23 mouse cellular contexts compared by ENCODE assay signal in the genomic region with DNA sequence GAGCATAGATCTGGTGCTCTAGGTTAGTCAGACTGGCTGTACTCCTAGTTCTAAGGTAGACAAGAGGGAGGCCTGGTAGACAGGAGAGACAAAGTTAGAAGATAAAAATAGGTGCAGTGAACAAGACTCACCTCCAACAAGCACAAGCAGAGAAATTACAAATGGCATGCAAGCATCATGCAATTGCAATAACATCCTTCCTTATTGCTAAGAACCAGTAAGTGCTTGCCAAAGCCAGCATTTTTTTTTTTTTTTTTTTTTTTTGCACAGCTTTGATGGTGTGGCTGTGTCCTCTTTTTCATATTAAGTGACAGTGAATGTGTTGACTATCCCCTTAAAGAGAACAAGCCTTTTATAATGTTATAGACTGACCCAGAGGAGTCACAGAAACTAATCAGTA.
"Had no signal": no experiment of that assay in that cellular context is flagged by ENCODE, and none has a peak within 500 bp of the region (broad histone marks: within the 10 kb centered on the region; RNA-seq: fewer than 3 reads in every experiment).

No protein-coding gene starts in this region.

- ATAC-seq: forebrain, postnatal 0 days; inflammation-experienced regulatory T-cells, adult 6 months; intestine, embryonic 15.5 days; intestine, postnatal 0 days; liver, embryonic 12.5 days had no signal

- H3K9me3 ChIP-seq: heart, embryonic 10.5 days; heart, embryonic 12.5 days; hindbrain, embryonic 12.5 days; hindbrain, embryonic 15.5 days; intestine, embryonic 15.5 days; limb, embryonic 13.5 days; limb, embryonic 15.5 days; liver, embryonic 12.5 days had no signal

- H3K4me1 ChIP-seq: heart, embryonic 10.5 days; heart, embryonic 12.5 days; hindbrain, embryonic 15.5 days; intestine, embryonic 15.5 days; liver, embryonic 12.5 days had no signal

- H3K27me3 ChIP-seq: heart, embryonic 12.5 days; hindbrain, embryonic 12.5 days; hindbrain, embryonic 15.5 days; intestine, embryonic 15.5 days; limb, embryonic 13.5 days; limb, embryonic 15.5 days; liver, embryonic 12.5 days had no signal

- H3K9ac ChIP-seq: forebrain, postnatal 0 days; heart, embryonic 12.5 days; hindbrain, embryonic 12.5 days; hindbrain, embryonic 15.5 days; intestine, embryonic 15.5 days; limb, embryonic 13.5 days; limb, embryonic 15.5 days; liver, embryonic 12.5 days had no signal

- H3K4me3 ChIP-seq: heart, embryonic 10.5 days; heart, embryonic 12.5 days; hindbrain, embryonic 12.5 days; hindbrain, embryonic 15.5 days; intestine, embryonic 15.5 days; layer of hippocampus, adult 2 months; limb, embryonic 13.5 days; limb, embryonic 15.5 days; liver, embryonic 12.5 days had no signal

- DNase-seq: forebrain, postnatal 0 days; gastrocnemius, postnatal 14 days; gastrocnemius, postnatal 36 days; heart, adult 18-20 months; heart, postnatal 10 days; heart, postnatal 4 days; kidney, adult 18-20 months; kidney, adult 8-10 months; kidney, postnatal 10 days; kidney, postnatal 25 days; kidney, postnatal 4 days; left cerebral cortex, postnatal 4 days had no signal

- H3K27ac ChIP-seq: heart, embryonic 10.5 days; hindbrain, embryonic 12.5 days; hindbrain, embryonic 15.5 days; intestine, embryonic 15.5 days; limb, embryonic 13.5 days; limb, embryonic 15.5 days; liver, embryonic 12.5 days had no signal

- H3K4me2 ChIP-seq: heart, embryonic 12.5 days; hindbrain, embryonic 12.5 days; hindbrain, embryonic 15.5 days; intestine, embryonic 15.5 days; limb, embryonic 13.5 days; limb, embryonic 15.5 days; liver, embryonic 12.5 days had no signal
